Comparison of ENCODE assay signal across 9 mouse cellular contexts in genomic region chr11:62495276-62495801, GRCm38 (mm10). TPM values are rescaled to one million over a fixed set of nuclear protein-coding genes. Genes with fewer than 3 reads are reported as not detected.
DNase-seq lines count a peak whose midpoint lies in the region; ATAC-seq and TF ChIP-seq lines count a peak whose summit lies in the region.
"Had no signal": no experiment of that assay in that cellular context is flagged by ENCODE, and none has a peak within 500 bp of the region (broad histone marks: within the 10 kb centered on the region; RNA-seq: fewer than 3 reads in every experiment).

No protein-coding gene starts in this region.

- no peak for TF ChIP-seq CTCF in kidney, adult 2 months (conservative IDR thresholded peaks at IDR 0.05; ENCODE audit: insufficient read depth, insufficient read length, low read depth, low read length)

- H3K4me3 ChIP-seq in forebrain, embryonic 11.5 days (ENCODE audit: low read depth, low read length) = no peak overlapping the region
- H3K4me3 ChIP-seq in forebrain, embryonic 13.5 days = no peak overlapping the region
- no peak overlapping the region for H3K4me3 ChIP-seq in kidney, adult 2 months (ENCODE audit: insufficient read depth, low read depth, low read length)
- no peak overlapping the region for H3K4me3 ChIP-seq in lung, embryonic 16.5 days (ENCODE audit: low read length)

- H3K4me1 ChIP-seq in forebrain, embryonic 11.5 days (replicated peaks; ENCODE audit: control insufficient read depth, insufficient read depth, low read length) = peaks cover 7% of the 10 kb centered on the region
- H3K4me1 ChIP-seq in forebrain, embryonic 13.5 days = peaks cover 8% of the 10 kb centered on the region
- H3K4me1 ChIP-seq in kidney, adult 2 months (ENCODE audit: control insufficient read depth, insufficient read depth, low read length) = peaks cover 20% of the 10 kb centered on the region
- H3K4me1 ChIP-seq in lung, embryonic 16.5 days (replicated peaks; ENCODE audit: control insufficient read depth, insufficient read depth, low read length) = peaks cover 19% of the 10 kb centered on the region

- no peak for DNase-seq in forebrain, embryonic 11.5 days (ENCODE audit: low spot score)
- peak; percentile 48 for DNase-seq in adrenal gland, adult 8-10 months
- DNase-seq in heart, adult 11 months = peak; percentile 94
- DNase-seq in kidney, adult 2 months = peak; percentile 79
- DNase-seq in thymus, postnatal 4 days = peak; percentile 43
- no peak for DNase-seq in yolk sac, embryonic 10.5 days (ENCODE audit: low spot score)

- no peaks in the 10 kb centered on the region for H3K36me3 ChIP-seq in forebrain, embryonic 11.5 days (ENCODE audit: control insufficient read depth, insufficient read depth, low read length)
- no peaks in the 10 kb centered on the region for H3K36me3 ChIP-seq in forebrain, embryonic 13.5 days (ENCODE audit: poor library complexity, severe bottlenecking)
- H3K36me3 ChIP-seq in kidney, adult 2 months (ENCODE audit: control insufficient read depth, insufficient read depth, low read length) = no peaks in the 10 kb centered on the region
- H3K36me3 ChIP-seq in lung, embryonic 16.5 days (ENCODE audit: control insufficient read depth, insufficient read depth, low read length) = no peaks in the 10 kb centered on the region

- H3K4me2 ChIP-seq in forebrain, embryonic 11.5 days (ENCODE audit: low read depth, low read length, severe bottlenecking) = no peak overlapping the region
- H3K4me2 ChIP-seq in forebrain, embryonic 13.5 days = no peak overlapping the region
- peak overlapping the region; percentile 30; the same call in 1 of the 2 replicates for H3K4me2 ChIP-seq in lung, embryonic 16.5 days (ENCODE audit: low read depth, low read length)

- WGBS in forebrain, embryonic 11.5 days = 40% methylated on average over 9 of the region's 10 CpGs
- WGBS in forebrain, embryonic 13.5 days = 37% methylated on average over 9 of the region's 10 CpGs
- WGBS in kidney, adult 2 months = 14% methylated on average over 10 of the region's 10 CpGs
- 16% methylated on average over 10 of the region's 10 CpGs for WGBS in lung, embryonic 16.5 days

- H3K27ac ChIP-seq in forebrain, embryonic 11.5 days (ENCODE audit: low read depth, low read length) = peak overlapping the region; percentile 43; the same call in 1 of the 2 replicates
- H3K27ac ChIP-seq in forebrain, embryonic 13.5 days = no peak overlapping the region
- H3K27ac ChIP-seq in kidney, adult 2 months (ENCODE audit: insufficient read depth, low read depth, low read length) = peak overlapping the region; percentile 87
- peak overlapping the region; percentile 96 for H3K27ac ChIP-seq in lung, embryonic 16.5 days (ENCODE audit: low read length)

- no peak for ATAC-seq in forebrain, embryonic 11.5 days (replicated peaks; ENCODE audit: low FRiP score)
- no peak for ATAC-seq in forebrain, embryonic 13.5 days
- peak; percentile 72 for ATAC-seq in lung, embryonic 16.5 days (ENCODE audit: low read depth)

- H3K9ac ChIP-seq in forebrain, embryonic 11.5 days (ENCODE audit: low read length) = peak overlapping the region; percentile 20
- H3K9ac ChIP-seq in forebrain, embryonic 13.5 days = no peak overlapping the region
- H3K9ac ChIP-seq in lung, embryonic 16.5 days (ENCODE audit: low read length) = peak overlapping the region; percentile 35

- no peaks in the 10 kb centered on the region for H3K9me3 ChIP-seq in forebrain, embryonic 11.5 days (ENCODE audit: control insufficient read depth, low read length)
- no peaks in the 10 kb centered on the region for H3K9me3 ChIP-seq in forebrain, embryonic 13.5 days (replicated peaks)
- H3K9me3 ChIP-seq in lung, embryonic 16.5 days (ENCODE audit: control insufficient read depth, low read length) = no peaks in the 10 kb centered on the region

- TF ChIP-seq POLR2A in kidney, adult 2 months (IDR thresholded peaks at IDR 0.05; ENCODE audit: low read depth, low read length) = no peak

- no peaks in the 10 kb centered on the region for H3K27me3 ChIP-seq in forebrain, embryonic 11.5 days (ENCODE audit: control insufficient read depth, insufficient read depth, low read length)
- H3K27me3 ChIP-seq in forebrain, embryonic 13.5 days = no peaks in the 10 kb centered on the region
- H3K27me3 ChIP-seq in kidney, adult 2 months (replicated peaks; ENCODE audit: control insufficient read depth, insufficient read depth, low read length) = no peaks in the 10 kb centered on the region
- no peaks in the 10 kb centered on the region for H3K27me3 ChIP-seq in lung, embryonic 16.5 days (ENCODE audit: control insufficient read depth, insufficient read depth, low read depth, low read length)
- H3K27me3 ChIP-seq: CH12.LX had no signal

RNA-seq across cellular contexts. Expression of gene Ncor1, which starts 37.0 kb away (rescaled TPM):
- 206 and 224 TPM in 2 replicates for polyA plus RNA-seq in forebrain, embryonic 11.5 days (2014; fragmentation: Nextera tagmentation; extraction: Ambion mirVana)
- polyA plus RNA-seq in forebrain, embryonic 13.5 days (2015; fragmentation: Nextera tagmentation; extraction: Ambion mirVana) = 120 and 170 TPM in 2 replicates
- total RNA-seq in adrenal gland, adult 8-10 months (2022) = 100 to 1,000 TPM; 177 to 269 (median 227) TPM
- 110 and 127 TPM in 2 replicates for polyA plus RNA-seq in kidney, adult 2 months (2012; rRNA removed)
- 55.8 and 65.8 TPM in 2 replicates for polyA plus RNA-seq in lung, embryonic 16.5 days (2015; fragmentation: Nextera tagmentation; extraction: Ambion mirVana)

RNA-seq across cellular contexts. Expression of gene Pigl, which starts 37.1 kb away (rescaled TPM):
- polyA plus RNA-seq in forebrain, embryonic 11.5 days (2014; fragmentation: Nextera tagmentation; extraction: Ambion mirVana) = 13.8 and 16.5 TPM in 2 replicates
- polyA plus RNA-seq in forebrain, embryonic 13.5 days (2015; fragmentation: Nextera tagmentation; extraction: Ambion mirVana) = 6.2 and 7.6 TPM in 2 replicates
- 10 to 100 TPM; 10.2 to 10.9 (median 10.7) TPM for total RNA-seq in adrenal gland, adult 8-10 months (2022)
- polyA plus RNA-seq in kidney, adult 2 months (2012; rRNA removed) = 7.1 and 8.7 TPM in 2 replicates
- 9.3 and 10.5 TPM in 2 replicates for polyA plus RNA-seq in lung, embryonic 16.5 days (2015; fragmentation: Nextera tagmentation; extraction: Ambion mirVana)

RNA-seq across cellular contexts. Expression of gene Cenpv, which starts 43.7 kb away (rescaled TPM):
- polyA plus RNA-seq in forebrain, embryonic 11.5 days (2014; fragmentation: Nextera tagmentation; extraction: Ambion mirVana) = 61.5 and 79.6 TPM in 2 replicates
- 74.4 and 78.7 TPM in 2 replicates for polyA plus RNA-seq in forebrain, embryonic 13.5 days (2015; fragmentation: Nextera tagmentation; extraction: Ambion mirVana)
- 10 to 100 TPM; 31.1 to 42.2 (median 39.0) TPM for total RNA-seq in adrenal gland, adult 8-10 months (2022)
- polyA plus RNA-seq in kidney, adult 2 months (2012; rRNA removed) = 34.4 and 41.7 TPM in 2 replicates
- 7.9 and 9.0 TPM in 2 replicates for polyA plus RNA-seq in lung, embryonic 16.5 days (2015; fragmentation: Nextera tagmentation; extraction: Ambion mirVana)

RNA-seq across cellular contexts. Expression of gene Ubb, which starts 55.6 kb away (rescaled TPM):
- 3,283 and 3,484 TPM in 2 replicates for polyA plus RNA-seq in forebrain, embryonic 11.5 days (2014; fragmentation: Nextera tagmentation; extraction: Ambion mirVana)
- polyA plus RNA-seq in forebrain, embryonic 13.5 days (2015; fragmentation: Nextera tagmentation; extraction: Ambion mirVana) = 4,545 and 4,559 TPM in 2 replicates
- 1,000 to 10,000 TPM; 1,433 to 1,769 (median 1,540) TPM for total RNA-seq in adrenal gland, adult 8-10 months (2022)
- polyA plus RNA-seq in kidney, adult 2 months (2012; rRNA removed) = 1,891 and 2,089 TPM in 2 replicates
- 3,082 and 3,189 TPM in 2 replicates for polyA plus RNA-seq in lung, embryonic 16.5 days (2015; fragmentation: Nextera tagmentation; extraction: Ambion mirVana)

Comparison
In these comparisons a context has a peak if more than half of its experiments do, and no peak if none do; other contexts are left out.
1. DNase-seq: peak in adrenal gland, adult 8-10 months (single experiment), heart, adult 11 months (single experiment), kidney, adult 2 months (single experiment) and thymus, postnatal 4 days (single experiment); none in forebrain, embryonic 11.5 days (single experiment) and yolk sac, embryonic 10.5 days (single experiment).